Mouse (Mus musculus) urinary bladder, postnatal 14 days (tissue): ENCODE data around the gene Gm5617.
"Not testable (repeated sequence)": the region's sequence is repeated elsewhere in the genome, so short reads cannot be mapped to it uniquely, and the experiment has no call there.

Experiments used
- DNase-seq: peaks from one replicate; pipeline ENCODE4 v3.0.0; 2021; ENCODE audit warnings: low spot score

The Gm5617 gene

DNA sequence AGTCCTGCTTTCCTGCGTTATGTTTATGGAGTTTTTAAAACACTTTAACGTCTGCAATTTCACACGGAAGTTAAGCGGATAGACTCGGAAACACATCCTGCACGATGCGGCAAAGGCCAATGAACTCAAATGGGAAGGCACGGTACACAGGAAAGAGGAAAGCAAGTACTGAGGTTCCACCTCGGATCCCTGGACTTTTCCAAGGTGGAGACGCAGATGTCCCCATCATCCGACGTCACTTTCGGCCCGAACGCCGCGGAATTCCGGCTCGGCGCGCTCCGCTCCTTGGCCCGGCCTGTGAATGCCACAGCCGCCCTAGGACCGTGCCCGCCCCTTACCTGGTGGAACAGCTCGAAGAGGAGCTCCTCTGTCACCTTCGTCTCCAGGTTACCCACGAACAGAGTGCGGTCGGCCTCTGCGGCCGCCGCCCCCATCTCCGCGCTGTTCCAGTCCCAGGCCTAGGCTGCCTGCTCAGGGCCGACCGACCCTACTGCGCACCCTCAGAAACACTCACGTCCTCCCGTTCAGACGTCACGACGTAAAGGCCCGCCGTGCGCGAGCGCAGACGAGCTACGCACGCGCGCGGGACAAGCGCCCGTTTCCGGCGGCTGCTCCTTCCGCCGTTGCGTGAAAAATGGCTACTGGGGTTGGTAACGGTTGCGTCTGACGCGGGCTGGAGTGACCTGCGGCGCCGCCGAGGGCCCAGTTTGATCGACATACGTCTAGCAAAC is at the start of gene Gm5617, which contains the start of gene Rbm7:
Gene Gm5617 (plus strand): TSS at position 626 of the 731 bp plus-strand sequence.
Gene Rbm7 (minus strand): TSS at position 483 of the 731 bp plus-strand sequence.
- DNase-seq: peak; percentile 94

- no peak for DNase-seq
These were observed 47.4 kb upstream of the Gm5617 start for GRCm38 (mm10) chr9:48447783-48448209.

DNA sequence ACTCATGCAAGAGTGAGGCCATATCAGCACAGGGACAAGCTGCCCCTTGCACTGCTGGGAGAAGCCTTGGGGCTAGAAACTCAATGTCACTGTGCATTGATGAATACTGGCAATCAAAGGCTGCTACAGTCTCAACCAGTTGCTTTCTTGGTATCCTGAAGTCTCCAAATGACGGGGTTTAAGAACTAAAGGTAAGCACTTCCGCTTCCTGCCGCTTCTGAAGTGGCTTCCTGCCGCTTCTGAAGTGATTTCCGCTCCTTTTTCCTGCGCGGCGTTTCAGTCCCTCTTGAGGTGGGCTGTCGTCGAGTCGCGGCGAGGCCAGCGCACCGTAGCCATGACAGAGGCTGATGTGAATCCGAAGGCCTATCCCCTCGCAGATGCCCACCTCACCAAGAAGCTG is 45.2 kb upstream of the Gm5617 start:
- no peak for DNase-seq

DNA sequence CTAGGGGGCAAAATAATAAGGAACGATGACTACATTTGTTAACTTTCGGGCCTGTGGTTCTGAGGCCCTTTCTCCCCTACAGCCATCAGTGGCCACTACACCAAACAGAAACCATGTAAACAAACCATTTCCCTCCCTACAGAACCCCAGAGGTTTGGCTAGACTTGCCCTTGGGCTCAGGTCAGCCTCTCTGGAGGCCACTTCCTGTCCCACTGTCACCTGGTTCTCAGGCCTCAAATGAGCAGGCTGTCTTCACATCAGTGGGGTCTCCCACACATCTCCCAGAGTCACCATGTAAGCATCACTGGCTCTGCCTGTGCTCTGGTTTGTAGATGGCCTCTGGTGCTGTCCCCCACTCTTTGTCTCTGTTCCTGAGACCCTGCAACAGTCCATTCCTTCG is 39.3 kb upstream of the Gm5617 start:
- DNase-seq: no peak

- no peak for DNase-seq
These were observed 36.4 kb upstream of the Gm5617 start for GRCm38 (mm10) chr9:48458879-48459278.

GRCm38 (mm10) chr9:48459391-48459790 is 35.9 kb upstream of the Gm5617 start:
- no peak for DNase-seq

- DNase-seq: no peak
These were observed 34.5 kb upstream of the Gm5617 start for GRCm38 (mm10) chr9:48460720-48461119.

GRCm38 (mm10) chr9:48461545-48461944 is 33.7 kb upstream of the Gm5617 start:
- DNase-seq: no peak

DNA sequence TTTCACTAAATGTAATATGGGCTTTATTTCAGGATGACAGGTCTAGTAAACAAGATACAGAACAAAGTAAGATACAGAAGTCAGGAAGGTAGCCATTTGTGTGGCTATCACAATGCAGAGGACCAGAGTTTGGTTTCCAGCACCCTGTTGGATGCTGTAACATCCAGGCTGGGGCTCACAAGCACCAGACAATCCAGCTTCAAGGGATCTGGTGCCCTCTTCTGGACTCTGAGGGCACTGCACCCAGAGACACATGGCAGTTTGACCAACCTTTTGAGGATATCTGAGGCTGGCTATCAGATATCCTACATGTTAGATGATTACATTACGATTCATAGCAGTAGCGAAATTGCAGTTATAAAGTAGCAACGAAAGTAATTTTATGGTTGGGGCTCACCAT is 29.6 kb upstream of the Gm5617 start:
- DNase-seq: no peak

GRCm38 (mm10) chr9:48466804-48467203 is 28.4 kb upstream of the Gm5617 start:
- DNase-seq: peak; percentile 78

DNA sequence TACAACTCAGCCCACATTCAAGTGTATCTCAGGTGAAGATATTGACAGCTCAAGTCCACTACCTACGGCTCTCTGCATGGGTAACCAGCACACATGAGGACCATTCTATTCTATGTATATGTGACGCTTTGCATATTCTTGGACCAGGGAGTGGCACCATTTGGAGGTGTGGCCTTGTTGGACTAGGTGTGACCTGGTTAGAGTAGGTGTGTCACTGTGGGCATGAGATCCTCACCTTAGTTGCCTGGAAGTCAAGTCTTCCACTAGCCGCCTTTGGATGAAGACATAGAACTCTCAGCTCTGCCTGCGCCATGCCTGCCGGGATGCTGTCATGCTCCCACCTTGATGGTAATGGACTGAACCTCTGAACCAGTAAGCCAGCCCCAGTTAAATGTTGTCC is 27.8 kb upstream of the Gm5617 start:
- DNase-seq: not testable (repeated sequence)

- no peak for DNase-seq
These were observed 22.7 kb upstream of the Gm5617 start for GRCm38 (mm10) chr9:48472441-48473025.

- DNase-seq: no peak
These were observed 22.1 kb upstream of the Gm5617 start for GRCm38 (mm10) chr9:48473131-48473530.

DNA sequence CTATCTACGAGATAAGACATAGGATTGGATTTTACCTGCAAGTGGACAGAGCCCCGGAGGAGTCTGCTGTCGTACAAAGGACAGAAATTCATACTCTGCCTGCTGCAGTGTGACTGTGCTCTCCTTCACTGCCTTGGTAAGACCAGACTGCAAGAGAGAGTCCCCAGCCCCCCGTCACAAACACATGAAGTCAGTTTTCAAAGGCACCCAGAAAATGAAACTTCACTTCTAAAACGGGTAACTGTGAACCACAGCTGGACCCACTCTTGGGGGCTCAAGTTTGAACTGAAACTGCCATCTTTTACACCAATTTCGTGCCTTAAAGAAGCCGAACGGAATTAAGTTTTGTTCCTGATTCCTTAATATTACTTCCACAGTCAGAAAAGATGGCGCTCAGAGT is 20.9 kb upstream of the Gm5617 start:
- DNase-seq: no peak

DNA sequence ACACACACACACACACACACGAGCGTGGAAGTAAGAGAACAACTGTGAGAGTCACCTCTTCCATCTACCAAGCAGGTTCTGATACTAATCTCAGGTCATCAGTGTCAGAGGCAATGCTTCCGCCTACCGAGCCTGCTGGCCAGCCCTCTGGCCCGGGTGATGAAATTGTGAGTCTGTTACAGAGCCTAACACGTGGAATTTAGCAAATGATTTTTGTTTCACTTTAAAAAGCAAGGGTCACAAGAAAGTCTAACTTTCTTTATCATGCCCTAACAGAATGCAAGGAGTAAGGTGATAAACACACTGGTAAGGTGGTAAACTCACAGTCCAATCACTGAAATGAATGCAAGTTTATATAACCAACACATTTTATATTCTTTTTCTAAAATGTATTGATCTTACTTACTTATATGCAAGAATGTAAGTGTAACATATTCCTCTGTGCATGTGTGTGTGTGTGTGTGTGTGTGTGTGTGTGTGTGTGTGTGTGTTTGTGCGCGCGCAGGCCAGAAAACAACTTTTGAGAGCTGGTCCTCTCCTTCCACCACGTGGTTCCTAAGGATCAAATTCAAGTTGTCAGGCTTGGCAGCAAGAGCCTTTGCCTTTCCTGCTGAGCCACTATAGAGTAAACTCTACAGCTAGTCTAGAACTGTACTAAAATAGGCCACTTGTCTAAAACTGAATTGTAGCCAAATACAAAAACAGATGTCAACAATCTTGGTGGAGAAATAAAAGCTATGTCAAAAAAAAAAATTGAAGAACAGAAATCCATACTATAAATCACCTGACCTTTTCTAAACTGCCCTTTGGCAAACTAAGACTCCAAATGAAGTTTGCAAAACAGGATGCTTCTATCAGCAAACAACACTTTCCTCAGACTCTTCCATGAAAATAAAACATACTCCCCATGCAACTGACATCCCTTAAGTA is 18.7 kb upstream of the Gm5617 start:
- DNase-seq: no peak

DNA sequence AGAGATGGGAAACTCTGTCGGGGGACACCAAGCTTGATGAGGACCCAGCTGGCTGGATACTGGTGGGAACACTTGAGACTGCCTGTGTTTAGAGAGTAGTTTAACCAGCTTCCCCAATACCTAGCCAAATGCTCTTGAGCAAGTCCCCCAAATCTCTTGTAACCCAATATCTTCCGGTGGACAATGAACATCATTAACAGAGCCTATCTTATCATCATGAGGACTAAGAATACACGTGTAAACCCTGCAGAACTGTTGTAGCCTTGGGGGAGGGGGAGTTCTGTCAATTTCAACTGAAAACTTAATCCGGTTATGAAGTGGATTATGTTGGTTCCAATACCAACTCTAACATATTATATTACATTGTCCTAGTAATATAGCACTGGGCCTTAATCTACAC is 16.4 kb upstream of the Gm5617 start:
- no peak for DNase-seq

DNA sequence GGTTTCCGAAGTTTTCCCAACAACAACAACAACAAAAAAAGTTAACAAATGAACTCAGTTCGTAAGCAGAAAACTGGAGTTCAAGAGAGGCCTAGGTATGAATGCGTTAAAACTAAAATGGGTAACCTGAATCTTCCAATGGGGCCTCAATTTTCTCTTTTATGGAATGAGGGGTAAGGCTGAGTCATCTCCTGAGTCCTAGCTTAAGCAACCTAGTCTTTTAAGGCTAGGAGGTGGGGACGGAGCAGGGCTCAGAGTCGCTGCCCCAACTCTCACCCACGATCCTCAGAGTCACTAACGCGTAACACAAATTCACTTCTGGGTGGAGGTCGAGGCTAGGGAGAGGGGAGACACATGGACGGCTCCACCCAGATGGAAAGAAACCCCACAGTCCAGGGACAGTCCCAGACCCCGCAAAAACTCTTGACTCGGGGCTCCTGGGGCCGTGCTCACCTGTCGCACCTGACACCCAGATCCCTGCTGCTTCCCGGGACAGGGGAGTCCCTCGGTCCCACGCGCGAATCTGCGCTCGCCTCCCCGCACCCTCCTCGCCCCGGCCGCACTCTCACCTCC is 15.3 kb upstream of the Gm5617 start:
- DNase-seq: no peak

- peak; percentile 95 for DNase-seq
These were observed 14.6 kb upstream of the Gm5617 start, which contains the start of gene Rexo2 for GRCm38 (mm10) chr9:48480411-48481213. Gene Rexo2, minus strand, starts transcription at chr9:48480623.

GRCm38 (mm10) chr9:48481214-48482134 is 13.8 kb upstream of the Gm5617 start:
- DNase-seq: no peak

DNA sequence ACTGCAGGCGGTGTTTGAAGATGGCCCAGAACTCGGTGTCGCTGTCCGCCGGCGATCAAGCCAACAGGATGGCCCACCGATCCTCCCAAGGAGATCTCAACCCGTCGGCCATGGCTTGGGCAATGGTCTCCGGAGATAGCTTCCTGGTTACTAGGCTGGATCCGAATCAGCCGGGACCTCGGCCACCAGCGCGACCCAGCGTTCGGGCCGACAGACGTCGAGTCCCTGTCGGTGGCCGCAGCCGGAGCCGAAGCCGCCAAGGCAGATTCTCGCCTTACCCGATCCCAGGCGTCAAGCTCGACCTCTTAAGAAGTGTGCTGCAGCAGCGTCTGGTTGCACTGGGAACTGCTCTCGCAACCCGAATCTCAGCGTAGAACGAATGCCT is 298 bp downstream of the Gm5617 start:
- DNase-seq: no peak
